Comparison of ENCODE assay signal across 8 mouse cellular contexts in genomic region chr7:126693256-126693655, GRCm38 (mm10). TPM values are rescaled to one million over a fixed set of nuclear protein-coding genes. Genes with fewer than 3 reads are reported as not detected.
DNase-seq lines count a peak whose midpoint lies in the region; ATAC-seq lines count a peak whose summit lies in the region.

No protein-coding gene starts in this region.

- WGBS in heart, embryonic 10.5 days, result 41% methylated on average over 3 of the region's 3 CpGs
- 39% methylated on average over 3 of the region's 3 CpGs for WGBS in midbrain, embryonic 11.5 days

- H3K27me3 ChIP-seq in heart, embryonic 10.5 days (ENCODE audit: insufficient read depth, poor library complexity, severe bottlenecking), result no peaks in the 10 kb centered on the region
- no peaks in the 10 kb centered on the region for H3K27me3 ChIP-seq in midbrain, embryonic 11.5 days (ENCODE audit: control insufficient read depth, insufficient read depth, low read length)

- peaks cover 22% of the 10 kb centered on the region for H3K4me1 ChIP-seq in heart, embryonic 10.5 days
- peaks cover 12% of the 10 kb centered on the region for H3K4me1 ChIP-seq in midbrain, embryonic 11.5 days (ENCODE audit: control insufficient read depth, insufficient read depth, low read length)

- H3K36me3 ChIP-seq in heart, embryonic 10.5 days, result peaks cover 35% of the 10 kb centered on the region
- peaks cover 7% of the 10 kb centered on the region; the same call in 1 of the 2 replicates for H3K36me3 ChIP-seq in midbrain, embryonic 11.5 days (ENCODE audit: control insufficient read depth, insufficient read depth, low read length)

- no peaks in the 10 kb centered on the region for H3K9me3 ChIP-seq in heart, embryonic 10.5 days
- H3K9me3 ChIP-seq in midbrain, embryonic 11.5 days (ENCODE audit: control insufficient read depth, low read length), result no peaks in the 10 kb centered on the region

- H3K4me2 ChIP-seq in midbrain, embryonic 11.5 days, result no peak overlapping the region

- H3K9ac ChIP-seq in midbrain, embryonic 11.5 days (ENCODE audit: low read length), result no peak overlapping the region

- peak; percentile 85 for DNase-seq in ES-CJ7 (ENCODE audit: low read depth, low spot score)
- DNase-seq in adrenal gland, adult (ENCODE audit: inconsistent age in 2 of 2, low spot score in 1 of 2), result peak; percentile 85 to 95
- peak; percentile 91 for DNase-seq in embryo, embryonic 10.5 days (ENCODE audit: low spot score)
- DNase-seq in heart, embryonic 10.5 days (ENCODE audit: low spot score), result peak; percentile 88
- DNase-seq in layer of hippocampus, postnatal 36 days, result peak; percentile 76 to 77
- DNase-seq in midbrain, embryonic 11.5 days (ENCODE audit: low spot score, missing footprints), result peak; percentile 95
- DNase-seq in right cerebral cortex, postnatal 4 days, result peak; percentile 84

- no peak for ATAC-seq in midbrain, embryonic 11.5 days (ENCODE audit: low FRiP score)
- no peak for ATAC-seq in inflammation-experienced regulatory T-cells, adult 6 months

- H3K4me3 ChIP-seq in heart, embryonic 10.5 days, result no peak overlapping the region
- no peak overlapping the region for H3K4me3 ChIP-seq in midbrain, embryonic 11.5 days (ENCODE audit: low read depth, low read length)

- no peak overlapping the region for H3K27ac ChIP-seq in heart, embryonic 10.5 days
- H3K27ac ChIP-seq in midbrain, embryonic 11.5 days (ENCODE audit: low read depth, low read length), result no peak overlapping the region

RNA-seq across cellular contexts. Expression of gene Bola2, which starts 1.9 kb away (rescaled TPM):
- polyA plus RNA-seq in heart, embryonic 10.5 days (2016; fragmentation: Nextera tagmentation; extraction: Ambion mirVana), result 135 and 159 TPM in 2 replicates
- 100 to 1,000 TPM in 1 of 2 experiments, 10 to 100 TPM in 1; 98.8 to 109 TPM for total RNA-seq in layer of hippocampus, postnatal 36 days (2021)
- 158 and 180 TPM in 2 replicates for polyA plus RNA-seq in midbrain, embryonic 11.5 days (2014; fragmentation: Nextera tagmentation; extraction: Ambion mirVana)
- 100 to 1,000 TPM in 2 of 3 experiments, 10 to 100 TPM in 1; 89.3 to 196 (median 149) TPM for polyA plus RNA-seq in inflammation-experienced regulatory T-cells, adult 6 months (2017; shearing (Covaris generic))

RNA-seq across cellular contexts. Expression of gene Slx1b, which starts 2.3 kb away (rescaled TPM):
- 6.9 and 8.8 TPM in 2 replicates for polyA plus RNA-seq in heart, embryonic 10.5 days (2016; fragmentation: Nextera tagmentation; extraction: Ambion mirVana)
- total RNA-seq in layer of hippocampus, postnatal 36 days (2021), result 10 to 100 TPM; 16.2 to 16.4 TPM
- polyA plus RNA-seq in midbrain, embryonic 11.5 days (2014; fragmentation: Nextera tagmentation; extraction: Ambion mirVana), result 10.2 and 10.3 TPM in 2 replicates
- polyA plus RNA-seq in inflammation-experienced regulatory T-cells, adult 6 months (2017; shearing (Covaris generic)), result 10 to 100 TPM; 11.7 to 18.2 (median 13.3) TPM

RNA-seq across cellular contexts. Expression of gene Coro1a, which starts 14.3 kb away (rescaled TPM):
- polyA plus RNA-seq in heart, embryonic 10.5 days (2016; fragmentation: Nextera tagmentation; extraction: Ambion mirVana), result 10.0 and 21.7 TPM in 2 replicates
- total RNA-seq in layer of hippocampus, postnatal 36 days (2021), result 100 to 1,000 TPM; 114 to 121 TPM
- 46.2 TPM in 2 replicates for polyA plus RNA-seq in midbrain, embryonic 11.5 days (2014; fragmentation: Nextera tagmentation; extraction: Ambion mirVana)
- polyA plus RNA-seq in inflammation-experienced regulatory T-cells, adult 6 months (2017; shearing (Covaris generic)), result 1,000 to 10,000 TPM; 2,119 to 2,488 (median 2,393) TPM

RNA-seq across cellular contexts. Expression of gene Sult1a1, which starts 17.0 kb away (rescaled TPM):
- polyA plus RNA-seq in heart, embryonic 10.5 days (2016; fragmentation: Nextera tagmentation; extraction: Ambion mirVana), result 0.34 and 0.94 TPM in 2 replicates
- total RNA-seq in layer of hippocampus, postnatal 36 days (2021), result 10 to 100 TPM in 1 of 2 experiments, 1 to 10 TPM in 1; 6.3 to 11.2 TPM
- polyA plus RNA-seq in midbrain, embryonic 11.5 days (2014; fragmentation: Nextera tagmentation; extraction: Ambion mirVana), result 0.10 and 0.69 TPM in 2 replicates
- under 1 TPM in 1 of 3 experiments, not detected in 2; 0.65 TPM for polyA plus RNA-seq in inflammation-experienced regulatory T-cells, adult 6 months (2017; shearing (Covaris generic))

RNA-seq across cellular contexts. Expression of gene Sgf29, which starts 44.1 kb away (rescaled TPM):
- polyA plus RNA-seq in heart, embryonic 10.5 days (2016; fragmentation: Nextera tagmentation; extraction: Ambion mirVana), result 36.6 and 44.3 TPM in 2 replicates
- 10 to 100 TPM; 25.6 to 30.3 TPM for total RNA-seq in layer of hippocampus, postnatal 36 days (2021)
- polyA plus RNA-seq in midbrain, embryonic 11.5 days (2014; fragmentation: Nextera tagmentation; extraction: Ambion mirVana), result 44.4 and 49.4 TPM in 2 replicates
- 100 to 1,000 TPM in 1 of 3 experiments, 10 to 100 TPM in 2; 46.5 to 103 (median 70.1) TPM for polyA plus RNA-seq in inflammation-experienced regulatory T-cells, adult 6 months (2017; shearing (Covaris generic))

Comparison
In these comparisons a context has a peak if more than half of its experiments do, and no peak if none do; other contexts are left out.
1. RNA of gene Coro1a, which starts 14.3 kb away (polyA plus RNA-seq): 2,119 to 2,488 TPM in inflammation-experienced regulatory T-cells, adult 6 months; 46.2 TPM in midbrain, embryonic 11.5 days and 10.0 to 21.7 TPM in heart, embryonic 10.5 days; every median in the first group is over 10 times any median in the second.
2. Peak in every context shown above with its lines, with median percentiles within 50 percentile points of each other: DNase-seq.